Mouse (Mus musculus): Measurements from ENCODE around the gene Zc3hav1l. TPM values are rescaled to one million over a fixed set of nuclear protein-coding genes. Genes with fewer than 3 reads are reported as not detected.

Gene Zc3hav1l
- polyA plus RNA-seq, 1 experiment = 0.56 TPM

- TF ChIP-seq FLI1 (IDR thresholded peaks at IDR 0.05; ENCODE audit: low read length) (no peak), GATA1 (IDR thresholded peaks at IDR 0.05; ENCODE audit: borderline replicate concordance, low read length) (no peak)
- no peak overlapping the region for H3K4me3 ChIP-seq (replicated peaks)
- H3K9me3 ChIP-seq = no peaks in the 10 kb centered on the region
- H3K27me3 ChIP-seq (replicated peaks) = peaks cover 5% of the 10 kb centered on the region
- H3K36me3 ChIP-seq (replicated peaks; ENCODE audit: low read length) = peaks cover 34% of the 10 kb centered on the region
- H3K4me1 ChIP-seq = peaks cover 8% of the 10 kb centered on the region
Observed at GRCm38 (mm10) chr6:38292871-38293646, 6.0 kb downstream of the Zc3hav1l start.

GRCm38 (mm10) chr6:38284422-38284821, 14.6 kb downstream of the Zc3hav1l start:
- Histone ChIP-seq H3K4me3 (replicated peaks) (no peak overlapping the region), H3K9me3 (peaks cover 22% of the 10 kb centered on the region), H3K36me3 (replicated peaks; ENCODE audit: low read length) (peaks cover 14% of the 10 kb centered on the region), H3K27me3 (replicated peaks) (no peaks in the 10 kb centered on the region), H3K4me1 (no peaks in the 10 kb centered on the region)
- TF ChIP-seq FLI1 (IDR thresholded peaks at IDR 0.05; ENCODE audit: low read length) = no peak
- TF ChIP-seq GATA1 (IDR thresholded peaks at IDR 0.05; ENCODE audit: borderline replicate concordance, low read length) = no peak

GRCm38 (mm10) chr6:38264466-38264865, 34.6 kb downstream of the Zc3hav1l start:
- TF ChIP-seq FLI1 (IDR thresholded peaks at IDR 0.05; ENCODE audit: low read length) (no peak), GATA1 (IDR thresholded peaks at IDR 0.05; ENCODE audit: borderline replicate concordance, low read length) (no peak)
- no peaks in the 10 kb centered on the region for H3K4me1 ChIP-seq
- no peaks in the 10 kb centered on the region for H3K9me3 ChIP-seq
- H3K27me3 ChIP-seq (replicated peaks) = peaks cover 9% of the 10 kb centered on the region
- H3K36me3 ChIP-seq (replicated peaks; ENCODE audit: low read length) = no peaks in the 10 kb centered on the region
- H3K4me3 ChIP-seq (replicated peaks) = no peak overlapping the region

- peaks cover 9% of the 10 kb centered on the region for H3K27me3 ChIP-seq (replicated peaks)
- no peak overlapping the region for H3K4me3 ChIP-seq (replicated peaks)
- H3K36me3 ChIP-seq (replicated peaks; ENCODE audit: low read length) = no peaks in the 10 kb centered on the region
- no peaks in the 10 kb centered on the region for H3K4me1 ChIP-seq
- TF ChIP-seq GATA1 (IDR thresholded peaks at IDR 0.05; ENCODE audit: borderline replicate concordance, low read length) (no peak), FLI1 (IDR thresholded peaks at IDR 0.05; ENCODE audit: low read length) (no peak)
- H3K9me3 ChIP-seq = no peaks in the 10 kb centered on the region
Observed at GRCm38 (mm10) chr6:38263393-38264159, 35.5 kb downstream of the Zc3hav1l start.

- Histone ChIP-seq H3K9me3 (peaks cover 7% of the 10 kb centered on the region), H3K4me1 (peaks cover 4% of the 10 kb centered on the region; the same call in 1 of the 2 replicates), H3K36me3 (replicated peaks; ENCODE audit: low read length) (no peaks in the 10 kb centered on the region), H3K27me3 (replicated peaks) (peaks cover 9% of the 10 kb centered on the region), H3K4me3 (replicated peaks) (no peak overlapping the region)
- TF ChIP-seq FLI1 (IDR thresholded peaks at IDR 0.05; ENCODE audit: low read length) (no peak), GATA1 (IDR thresholded peaks at IDR 0.05; ENCODE audit: borderline replicate concordance, low read length) (no peak)
Observed at GRCm38 (mm10) chr6:38261877-38262276, 37.2 kb downstream of the Zc3hav1l start.

DNA sequence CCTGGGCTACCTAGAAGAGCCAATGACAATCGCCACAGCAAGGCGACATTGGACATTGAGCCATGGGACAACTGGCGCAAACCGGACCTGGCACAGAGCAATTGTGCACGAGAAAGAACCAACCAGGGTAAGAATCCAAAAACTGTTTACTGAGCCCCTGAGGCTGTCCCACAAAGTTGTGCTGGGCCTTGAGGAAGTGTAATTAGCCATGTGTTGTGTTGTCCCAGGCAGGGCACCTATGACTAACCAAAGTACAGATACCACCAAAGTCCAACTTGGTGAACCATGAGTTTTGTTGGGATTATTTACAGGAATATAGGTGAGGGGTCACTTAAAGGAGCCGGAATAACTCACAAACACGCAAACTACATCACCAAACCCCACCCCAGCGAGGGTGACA, 41.6 kb downstream of the Zc3hav1l start:
- Histone ChIP-seq H3K36me3 (replicated peaks; ENCODE audit: low read length) (no peaks in the 10 kb centered on the region), H3K27me3 (replicated peaks) (peaks cover 37% of the 10 kb centered on the region), H3K4me1 (peaks cover 24% of the 10 kb centered on the region), H3K4me3 (replicated peaks) (no peak overlapping the region), H3K9me3 (peaks cover 7% of the 10 kb centered on the region)
- no peak for TF ChIP-seq GATA1 (IDR thresholded peaks at IDR 0.05; ENCODE audit: borderline replicate concordance, low read length)
- TF ChIP-seq FLI1 (IDR thresholded peaks at IDR 0.05; ENCODE audit: low read length) = no peak

DNA sequence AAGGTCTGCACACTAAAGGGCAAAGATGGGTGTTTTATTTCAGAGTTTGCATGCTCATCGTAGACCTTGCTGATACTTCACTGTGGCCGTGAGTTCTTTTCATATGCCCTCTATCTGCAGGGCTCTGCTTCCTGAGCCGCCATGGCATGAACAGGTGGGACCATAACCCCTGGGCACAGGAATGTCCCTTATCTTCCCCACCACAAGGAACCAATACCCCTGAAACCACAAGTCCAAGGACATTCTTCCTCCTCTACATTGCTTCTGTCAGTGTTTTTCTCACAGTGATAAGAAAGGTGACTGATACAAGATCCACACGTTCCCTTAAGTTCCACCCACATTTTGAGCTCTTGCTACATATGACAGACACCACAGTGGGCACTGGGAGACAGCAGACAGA, 42.3 kb downstream of the Zc3hav1l start:
- TF ChIP-seq FLI1 (IDR thresholded peaks at IDR 0.05; ENCODE audit: low read length) (no peak), GATA1 (IDR thresholded peaks at IDR 0.05; ENCODE audit: borderline replicate concordance, low read length) (no peak)
- no peak overlapping the region for H3K4me3 ChIP-seq (replicated peaks)
- H3K9me3 ChIP-seq = peaks cover 7% of the 10 kb centered on the region
- H3K36me3 ChIP-seq (replicated peaks; ENCODE audit: low read length) = no peaks in the 10 kb centered on the region
- peaks cover 44% of the 10 kb centered on the region for H3K27me3 ChIP-seq (replicated peaks)
- H3K4me1 ChIP-seq = peaks cover 24% of the 10 kb centered on the region

GRCm38 (mm10) chr6:38255794-38256193, 43.3 kb downstream of the Zc3hav1l start:
- Histone ChIP-seq H3K4me1 (peaks cover 24% of the 10 kb centered on the region), H3K36me3 (replicated peaks; ENCODE audit: low read length) (no peaks in the 10 kb centered on the region), H3K9me3 (peaks cover 7% of the 10 kb centered on the region), H3K4me3 (replicated peaks) (peak overlapping the region; percentile 29), H3K27me3 (replicated peaks) (peaks cover 52% of the 10 kb centered on the region)
- no peak for TF ChIP-seq GATA1 (IDR thresholded peaks at IDR 0.05; ENCODE audit: borderline replicate concordance, low read length)
- no peak for TF ChIP-seq FLI1 (IDR thresholded peaks at IDR 0.05; ENCODE audit: low read length)

DNA sequence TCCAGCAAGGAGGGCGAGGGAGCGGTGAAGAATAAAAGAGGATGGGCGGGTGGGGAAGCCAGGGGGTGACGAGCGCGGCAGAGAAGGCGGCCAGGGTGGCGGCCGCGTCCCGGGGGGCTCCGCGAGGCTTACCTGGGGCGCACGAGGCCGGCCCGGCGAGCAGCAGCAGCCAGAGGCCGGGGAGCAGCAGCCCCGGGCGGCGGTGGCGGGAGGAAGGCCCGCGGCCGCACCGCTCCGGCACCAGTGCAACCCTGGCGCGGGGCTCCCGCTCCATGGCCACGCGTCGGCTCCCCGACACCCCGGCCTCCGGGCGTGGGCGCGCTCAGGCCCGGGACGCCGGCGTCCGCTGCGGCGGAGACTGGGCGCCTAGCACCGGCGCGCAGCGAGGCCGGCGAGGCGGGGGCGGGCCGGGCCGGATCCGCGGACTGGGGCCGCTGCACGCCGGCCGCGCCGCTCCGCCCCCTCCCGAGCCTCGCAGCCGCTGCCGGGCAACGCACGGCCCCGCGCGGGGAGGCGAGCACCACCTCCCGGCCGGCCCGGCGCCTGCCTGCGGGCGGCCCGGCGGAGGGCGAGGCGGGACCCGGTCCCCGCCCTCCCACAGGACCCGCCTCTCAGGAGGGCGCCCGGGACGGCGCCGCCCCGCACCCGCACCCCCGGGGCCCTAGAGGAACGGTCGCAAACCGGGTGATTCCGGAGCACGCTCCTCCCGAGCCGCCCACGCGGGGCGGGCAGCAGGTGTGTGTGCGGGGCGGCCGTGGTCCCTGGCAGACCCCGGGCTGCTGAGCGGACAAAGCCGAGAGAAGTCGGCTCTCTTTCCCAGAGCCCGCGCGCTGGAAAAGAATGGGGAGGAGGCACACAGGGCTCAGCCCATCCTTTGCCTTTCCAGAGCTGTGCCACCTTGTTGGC, 45.1 kb downstream of the Zc3hav1l start, which contains the start of gene D630045J12Rik:
TSS of gene D630045J12Rik (minus strand) at position 274 of the 906 bp plus-strand sequence.
- H3K9me3 ChIP-seq = peaks cover 7% of the 10 kb centered on the region

More for the DNA sequence above, 45.1 kb downstream of the Zc3hav1l start, which contains the start of gene D630045J12Rik:
- Histone ChIP-seq H3K36me3 (replicated peaks; ENCODE audit: low read length) (no peaks in the 10 kb centered on the region), H3K4me1 (peaks cover 24% of the 10 kb centered on the region), H3K27me3 (replicated peaks) (peaks cover 56% of the 10 kb centered on the region), H3K4me3 (replicated peaks) (peak within 1 kb of the TSS; percentile 92)
- TF ChIP-seq FLI1 (IDR thresholded peaks at IDR 0.05; ENCODE audit: low read length) = no peak
- no peak for TF ChIP-seq GATA1 (IDR thresholded peaks at IDR 0.05; ENCODE audit: borderline replicate concordance, low read length)

Data from megakaryocyte, embryonic 14.5 days (primary cell).